Mouse (Mus musculus) lung, embryonic 14.5 days (tissue): ENCODE measurements around the gene Pogz. TPM values are rescaled to one million over a fixed set of nuclear protein-coding genes. Genes with fewer than 3 reads are reported as not detected.

ENCODE experiments used
- ATAC-seq: fragments of 200-750 bp; cut with Nextera tagmentation; 2 replicates; pipeline ENCODE4 v1.8.0; 2017; ENCODE audit warnings: mild to moderate bottlenecking, moderate TSS enrichment, moderate library complexity; ENCODE audit not compliant: insufficient read depth
- DNase-seq: peaks from one replicate; pipeline ENCODE4 v3.0.0-alpha.2; 2015
- H3K27ac ChIP-seq: fragments of 300-500 bp; sonication (generic); 2 replicates; pipeline ENCODE4 v1.5.1; 2014; ENCODE audit warnings: low read depth, mild to moderate bottlenecking, moderate library complexity
- H3K27me3 ChIP-seq: fragments of 300-500 bp; sonication (generic); 2 replicates; pipeline ENCODE4 v1.6.1; 2014; ENCODE audit warnings: low read length, control low read depth; ENCODE audit not compliant: insufficient read depth
- H3K36me3 ChIP-seq: fragments of 300-500 bp; sonication (generic); 2 replicates; pipeline ENCODE4 v1.6.1; 2014; ENCODE audit warnings: control low read depth; ENCODE audit not compliant: insufficient read depth
- H3K4me1 ChIP-seq: fragments of 300-500 bp; sonication (generic); 2 replicates; pipeline ENCODE4 v1.6.1; 2014; ENCODE audit warnings: antibody characterized with exemption, control low read depth; ENCODE audit not compliant: insufficient read depth
- H3K4me2 ChIP-seq: fragments of 300-500 bp; sonication (generic); 2 replicates; pipeline ENCODE4 v1.6.1; 2014; ENCODE audit warnings: mild to moderate bottlenecking
- H3K4me3 ChIP-seq: fragments of 300-500 bp; sonication (generic); 2 replicates; pipeline ENCODE4 v1.5.1; 2014; ENCODE audit warnings: low read depth, low read length
- H3K9ac ChIP-seq: fragments of 300-500 bp; sonication (generic); 2 replicates; pipeline ENCODE4 v1.6.1; 2014
- H3K9me3 ChIP-seq: fragments of 300-500 bp; sonication (generic); 2 replicates; pipeline ENCODE4 v1.6.1; 2016; ENCODE audit warnings: low read depth, low read length, control low read depth
- CTCF ChIP-seq: IDR thresholded peaks from 2 replicates; pipeline ENCODE4 v1.5.1; 2016; ENCODE audit warnings: antibody characterized with exemption, low read depth
- WGBS: fragments of 180-500 bp; shearing (Covaris S2); extraction: QIAGEN DNeasy Blood & Tissue Kit; methylation state at CpG from one replicate; pipeline ENCODE4 v1.1.7; 2014; 5-methylcytosine and 5-hydroxymethylcytosine counted together
- polyA plus RNA-seq: library from polyadenylated mRNA; unstranded; fragments of >200 nt; fragmentation: Nextera tagmentation; extraction: Ambion mirVana; gene quantifications from 2 replicates; pipeline ENCODE4 v1.2.1, GENCODE M21; 2014

Gene Pogz
- polyA plus RNA-seq, 1 experiment from 2014 or later = 22.1 TPM

DNA sequence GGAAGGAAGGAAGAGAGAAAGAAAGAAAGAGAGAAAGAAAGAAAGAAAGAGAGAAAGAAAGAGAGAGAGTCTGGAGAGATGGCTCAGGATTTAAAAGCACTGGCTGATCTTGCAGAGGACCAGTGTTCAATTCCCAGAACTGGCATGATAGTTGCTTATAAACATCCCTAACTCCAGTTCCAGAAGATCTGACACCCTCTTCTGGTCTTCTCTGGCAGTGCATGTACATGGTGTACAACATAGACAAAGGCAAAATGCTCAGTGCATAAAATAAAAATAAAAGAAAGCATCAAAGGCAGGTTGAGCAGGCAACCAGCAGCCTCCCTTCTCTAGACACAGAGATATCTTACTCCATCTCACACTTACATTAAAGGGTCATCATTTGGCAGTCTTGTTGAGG lies 21.8 kb upstream of the Pogz start:
- Histone ChIP-seq H3K9me3 (no peaks in the 10 kb centered on the region), H3K4me3 (no peak overlapping the region), H3K9ac (no peak overlapping the region), H3K4me2 (no peak overlapping the region), H3K4me1 (no peaks in the 10 kb centered on the region; the same call in 1 of the 2 replicates), H3K27me3 (no peaks in the 10 kb centered on the region), H3K36me3 (no peaks in the 10 kb centered on the region), H3K27ac (no peak overlapping the region)
- ATAC-seq = no peak
- no peak for DNase-seq
- no peak for TF ChIP-seq CTCF

GRCm38 (mm10) chr3:94817731-94818130 lies 19.6 kb upstream of the Pogz start:
- Histone ChIP-seq H3K36me3 (no peaks in the 10 kb centered on the region), H3K4me2 (no peak overlapping the region), H3K4me1 (no peaks in the 10 kb centered on the region; the same call in 1 of the 2 replicates), H3K27ac (no peak overlapping the region), H3K9me3 (no peaks in the 10 kb centered on the region), H3K4me3 (no peak overlapping the region), H3K9ac (no peak overlapping the region), H3K27me3 (no peaks in the 10 kb centered on the region)
- WGBS = 75% methylated on average over 2 of the region's 2 CpGs
- TF ChIP-seq CTCF = no peak
- ATAC-seq = no peak
- no peak for DNase-seq

- peak; percentile 32; the same call in 1 of the 2 replicates for ATAC-seq
- H3K27ac ChIP-seq = no peak overlapping the region; the same call in 1 of the 2 replicates
- H3K4me3 ChIP-seq = no peak overlapping the region
- H3K27me3 ChIP-seq = no peaks in the 10 kb centered on the region
- H3K9ac ChIP-seq = no peak overlapping the region
- no peaks in the 10 kb centered on the region for H3K36me3 ChIP-seq
- no peak overlapping the region for H3K4me2 ChIP-seq
- WGBS = 51% methylated on average over 24 of the region's 24 CpGs
- DNase-seq = peak; percentile 32
- H3K4me1 ChIP-seq = no peaks in the 10 kb centered on the region; the same call in 1 of the 2 replicates
- H3K9me3 ChIP-seq = no peaks in the 10 kb centered on the region
- TF ChIP-seq CTCF = no peak
Measured at GRCm38 (mm10) chr3:94819452-94820425, 17.6 kb upstream of the Pogz start.

GRCm38 (mm10) chr3:94821008-94821638 lies 16.2 kb upstream of the Pogz start:
- H3K4me3 ChIP-seq = peak overlapping the region; percentile 68
- 2% methylated on average over 31 of the region's 31 CpGs for WGBS

DNA sequence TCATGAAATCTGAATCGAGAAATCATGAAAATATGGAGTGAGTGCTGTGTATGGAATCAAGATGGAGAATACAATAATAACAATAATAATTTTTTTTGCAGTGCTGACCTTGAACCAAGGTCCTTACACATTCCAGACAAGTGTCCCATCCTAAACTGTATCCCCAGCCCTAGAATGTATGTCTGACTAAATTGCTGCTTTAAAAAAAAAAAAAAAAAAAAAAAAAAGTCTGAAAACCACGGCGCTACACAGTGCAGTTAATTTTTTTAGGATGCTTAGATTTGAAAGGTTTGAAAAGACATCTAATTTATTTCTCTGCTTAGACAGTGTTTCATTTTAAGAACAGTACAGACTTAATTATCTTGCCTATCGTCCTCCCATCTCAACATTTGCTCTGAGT lies 15.3 kb upstream of the Pogz start:
- H3K9me3 ChIP-seq = no peaks in the 10 kb centered on the region
- peak overlapping the region; percentile 75 for H3K4me2 ChIP-seq
- WGBS = 70% methylated on average over 4 of the region's 4 CpGs
- DNase-seq = no peak
- no peak overlapping the region for H3K27ac ChIP-seq
- H3K36me3 ChIP-seq = no peaks in the 10 kb centered on the region
- no peaks in the 10 kb centered on the region for H3K27me3 ChIP-seq
- ATAC-seq = no peak
- no peak overlapping the region for H3K9ac ChIP-seq
- peak overlapping the region; percentile 68 for H3K4me3 ChIP-seq
- no peaks in the 10 kb centered on the region; the same call in 1 of the 2 replicates for H3K4me1 ChIP-seq
- no peak for TF ChIP-seq CTCF

More at GRCm38 (mm10) chr3:94821008-94821638, 16.2 kb upstream of the Pogz start:
- Histone ChIP-seq H3K9ac (peak overlapping the region; percentile 87), H3K27me3 (no peaks in the 10 kb centered on the region), H3K9me3 (no peaks in the 10 kb centered on the region), H3K27ac (peak overlapping the region; percentile 95), H3K4me1 (no peaks in the 10 kb centered on the region; the same call in 1 of the 2 replicates), H3K36me3 (no peaks in the 10 kb centered on the region), H3K4me2 (peak overlapping the region; percentile 75)
- ATAC-seq (peak; percentile 71), DNase-seq (peak; percentile 92)
- no peak for TF ChIP-seq CTCF

DNA sequence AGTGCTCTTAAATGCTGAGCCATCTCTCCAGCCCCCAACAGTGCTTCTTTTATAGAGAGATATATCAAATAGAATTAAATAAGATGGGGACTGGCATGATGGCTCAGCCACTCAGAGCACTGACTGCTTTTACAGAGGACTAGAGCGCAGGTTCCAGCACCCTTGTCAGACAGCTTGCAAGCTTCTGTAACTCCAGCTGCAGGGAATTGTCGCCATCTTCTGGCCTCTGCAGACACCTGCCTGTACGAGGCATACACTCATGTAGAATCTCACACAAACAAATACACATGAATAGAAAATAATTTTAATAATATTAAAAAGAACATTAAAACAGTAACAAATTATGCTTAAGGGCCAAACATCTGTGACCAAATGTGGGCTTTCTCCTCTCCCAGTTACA lies 13.3 kb upstream of the Pogz start:
- H3K36me3 ChIP-seq = no peaks in the 10 kb centered on the region
- WGBS = 78% methylated on average over 3 of the region's 3 CpGs

GRCm38 (mm10) chr3:94832100-94832499 lies 5.3 kb upstream of the Pogz start:
- H3K4me3 ChIP-seq = no peak overlapping the region
- H3K27ac ChIP-seq = no peak overlapping the region
- no peak overlapping the region for H3K9ac ChIP-seq
- TF ChIP-seq CTCF = no peak
- H3K4me2 ChIP-seq = peak overlapping the region; percentile 33
- no peaks in the 10 kb centered on the region for H3K9me3 ChIP-seq
- no peaks in the 10 kb centered on the region for H3K4me1 ChIP-seq
- no peaks in the 10 kb centered on the region for H3K27me3 ChIP-seq
- H3K36me3 ChIP-seq = no peaks in the 10 kb centered on the region
- ATAC-seq (no peak), DNase-seq (no peak)
- 7% methylated on average over 9 of the region's 9 CpGs for WGBS

More for the DNA sequence above, 13.3 kb upstream of the Pogz start:
- TF ChIP-seq CTCF = no peak
- H3K4me3 ChIP-seq = no peak overlapping the region
- no peak overlapping the region for H3K4me2 ChIP-seq
- no peaks in the 10 kb centered on the region for H3K27me3 ChIP-seq
- no peaks in the 10 kb centered on the region; the same call in 1 of the 2 replicates for H3K4me1 ChIP-seq
- DNase-seq = no peak
- H3K9ac ChIP-seq = no peak overlapping the region
- H3K27ac ChIP-seq = no peak overlapping the region
- no peaks in the 10 kb centered on the region for H3K9me3 ChIP-seq
- no peak for ATAC-seq
